Mouse (Mus musculus): ENCODE results near the gene Hist1h4i. TPM values are rescaled to one million over a fixed set of nuclear protein-coding genes. Genes with fewer than 3 reads are reported as not detected.
A peak's percentile ranks its signal among the peaks of the same experiment; 100 is the strongest.
"Not testable (repeated sequence)": the region's sequence is repeated elsewhere in the genome, so short reads cannot be mapped to it uniquely, and the experiment has no call there.

Hist1h4i gene
- polyA plus RNA-seq (2014; fragmentation: Nextera tagmentation; extraction: Ambion mirVana), result 25.5 and 29.2 TPM in 2 replicates

- H3K27ac ChIP-seq (ENCODE audit: low read depth, low read length), result peak within 1 kb of the TSS; percentile 94
- DNase-seq (ENCODE audit: low spot score), result peak; percentile 94
- under 1% methylated on average over 24 of the region's 27 CpGs for WGBS
- not testable (repeated sequence) for H3K36me3 ChIP-seq (ENCODE audit: control insufficient read depth, insufficient read depth, low read length); H3K4me1 ChIP-seq (ENCODE audit: control insufficient read depth, insufficient read depth, low read length); H3K27me3 ChIP-seq (ENCODE audit: control insufficient read depth, insufficient read depth, low read length); H3K9me3 ChIP-seq (ENCODE audit: control insufficient read depth, low read length)
- H3K4me2 ChIP-seq (ENCODE audit: low read depth), result peak within 1 kb of the TSS; percentile 65
- H3K4me3 ChIP-seq (ENCODE audit: low read depth, low read length), result peak within 1 kb of the TSS; percentile 37
- H3K9ac ChIP-seq (ENCODE audit: low read length), result peak within 1 kb of the TSS; percentile 78
- peak; percentile 56 for ATAC-seq (ENCODE audit: insufficient read depth, low FRiP score, low TSS enrichment)
These were observed at the start of gene Hist1h4i for GRCm38 (mm10) chr13:22041142-22041536. Gene Hist1h4i, minus strand, starts transcription at chr13:22041362.

GRCm38 (mm10) chr13:22084140-22084539 lies 43.0 kb upstream of the Hist1h4i start, which contains the start of gene Vmn1r188:
Gene Vmn1r188, plus strand, starts transcription at chr13:22084440.
- not testable (repeated sequence) for DNase-seq (ENCODE audit: low spot score); H3K9ac ChIP-seq (ENCODE audit: low read length); H3K4me1 ChIP-seq (ENCODE audit: control insufficient read depth, insufficient read depth, low read length); H3K27me3 ChIP-seq (ENCODE audit: control insufficient read depth, insufficient read depth, low read length); H3K9me3 ChIP-seq (ENCODE audit: control insufficient read depth, low read length); H3K4me2 ChIP-seq (ENCODE audit: low read depth); H3K36me3 ChIP-seq (ENCODE audit: control insufficient read depth, insufficient read depth, low read length); ATAC-seq (ENCODE audit: insufficient read depth, low FRiP score, low TSS enrichment); H3K27ac ChIP-seq (ENCODE audit: low read depth, low read length); H3K4me3 ChIP-seq (ENCODE audit: low read depth, low read length)
- whole genome bisulfite sequencing, result 81% methylated on average over 1 of the region's 1 CpGs

- ATAC-seq (ENCODE audit: insufficient read depth, low FRiP score, low TSS enrichment) (no peak), DNase-seq (ENCODE audit: low spot score) (no peak)
- no peak overlapping the region for H3K9ac ChIP-seq (ENCODE audit: low read length)
- H3K4me2 ChIP-seq (ENCODE audit: low read depth), result no peak overlapping the region
- 71% methylated on average over 1 of the region's 1 CpGs for WGBS
- H3K27ac ChIP-seq (ENCODE audit: low read depth, low read length), result no peak overlapping the region
- no peaks in the 10 kb centered on the region for H3K4me1 ChIP-seq (ENCODE audit: control insufficient read depth, insufficient read depth, low read length)
- no peaks in the 10 kb centered on the region for H3K36me3 ChIP-seq (ENCODE audit: control insufficient read depth, insufficient read depth, low read length)
- H3K4me3 ChIP-seq (ENCODE audit: low read depth, low read length), result no peak overlapping the region
- H3K9me3 ChIP-seq (ENCODE audit: control insufficient read depth, low read length), result 0 out of 2 replicates have a peak, but pooled peaks cover 3% of the 10 kb centered on the region
- no peaks in the 10 kb centered on the region for H3K27me3 ChIP-seq (ENCODE audit: control insufficient read depth, insufficient read depth, low read length)
These were observed 22.3 kb upstream of the Hist1h4i start for GRCm38 (mm10) chr13:22063468-22063867.

GRCm38 (mm10) chr13:22061422-22061821 lies 20.3 kb upstream of the Hist1h4i start:
- DNase-seq (ENCODE audit: low spot score) (no peak), ATAC-seq (ENCODE audit: insufficient read depth, low FRiP score, low TSS enrichment) (no peak)
- H3K4me3 ChIP-seq (ENCODE audit: low read depth, low read length), result no peak overlapping the region
- no peak overlapping the region for H3K27ac ChIP-seq (ENCODE audit: low read depth, low read length)
- H3K36me3 ChIP-seq (ENCODE audit: control insufficient read depth, insufficient read depth, low read length), result no peaks in the 10 kb centered on the region
- H3K27me3 ChIP-seq (ENCODE audit: control insufficient read depth, insufficient read depth, low read length), result no peaks in the 10 kb centered on the region
- no peak overlapping the region for H3K4me2 ChIP-seq (ENCODE audit: low read depth)
- no peak overlapping the region for H3K9ac ChIP-seq (ENCODE audit: low read length)
- H3K9me3 ChIP-seq (ENCODE audit: control insufficient read depth, low read length), result 0 out of 2 replicates have a peak, but pooled peaks cover 1% of the 10 kb centered on the region
- H3K4me1 ChIP-seq (ENCODE audit: control insufficient read depth, insufficient read depth, low read length), result no peaks in the 10 kb centered on the region
- 78% methylated on average over 1 of the region's 1 CpGs for WGBS

GRCm38 (mm10) chr13:22053754-22054153 lies 12.6 kb upstream of the Hist1h4i start:
- H3K4me3 ChIP-seq (ENCODE audit: low read depth, low read length), result no peak overlapping the region
- H3K4me2 ChIP-seq (ENCODE audit: low read depth), result no peak overlapping the region
- H3K27ac ChIP-seq (ENCODE audit: low read depth, low read length), result no peak overlapping the region
- 98% methylated on average over 1 of the region's 1 CpGs for WGBS
- no peaks in the 10 kb centered on the region for H3K9me3 ChIP-seq (ENCODE audit: control insufficient read depth, low read length)
- ATAC-seq (ENCODE audit: insufficient read depth, low FRiP score, low TSS enrichment) (no peak), DNase-seq (ENCODE audit: low spot score) (no peak)
- H3K4me1 ChIP-seq (ENCODE audit: control insufficient read depth, insufficient read depth, low read length), result no peaks in the 10 kb centered on the region
- no peak overlapping the region for H3K9ac ChIP-seq (ENCODE audit: low read length)
- H3K36me3 ChIP-seq (ENCODE audit: control insufficient read depth, insufficient read depth, low read length), result no peaks in the 10 kb centered on the region
- H3K27me3 ChIP-seq (ENCODE audit: control insufficient read depth, insufficient read depth, low read length), result no peaks in the 10 kb centered on the region

GRCm38 (mm10) chr13:22051523-22051859 lies 10.3 kb upstream of the Hist1h4i start:
- no peaks in the 10 kb centered on the region for H3K36me3 ChIP-seq (ENCODE audit: control insufficient read depth, insufficient read depth, low read length)
- H3K4me3 ChIP-seq (ENCODE audit: low read depth, low read length), result peak overlapping the region; percentile 40
- no peaks in the 10 kb centered on the region for H3K4me1 ChIP-seq (ENCODE audit: control insufficient read depth, insufficient read depth, low read length)
- ATAC-seq (ENCODE audit: insufficient read depth, low FRiP score, low TSS enrichment) (peak; percentile 30; the same call in 1 of the 2 replicates), DNase-seq (ENCODE audit: low spot score) (no peak)
- H3K4me2 ChIP-seq (ENCODE audit: low read depth), result peak overlapping the region; percentile 51
- no peaks in the 10 kb centered on the region for H3K9me3 ChIP-seq (ENCODE audit: control insufficient read depth, low read length)
- H3K27me3 ChIP-seq (ENCODE audit: control insufficient read depth, insufficient read depth, low read length), result no peaks in the 10 kb centered on the region
- H3K9ac ChIP-seq (ENCODE audit: low read length), result peak overlapping the region; percentile 50
- 17% methylated on average over 5 of the region's 5 CpGs for WGBS
- peak overlapping the region; percentile 68 for H3K27ac ChIP-seq (ENCODE audit: low read depth, low read length)

GRCm38 (mm10) chr13:22050591-22051522 lies 9.7 kb upstream of the Hist1h4i start:
- Histone ChIP-seq H3K9ac (ENCODE audit: low read length) (peak overlapping the region; percentile 50), H3K9me3 (ENCODE audit: control insufficient read depth, low read length) (no peaks in the 10 kb centered on the region), H3K4me3 (ENCODE audit: low read depth, low read length) (peak overlapping the region; percentile 40), H3K4me1 (ENCODE audit: control insufficient read depth, insufficient read depth, low read length) (no peaks in the 10 kb centered on the region), H3K27ac (ENCODE audit: low read depth, low read length) (peak overlapping the region; percentile 68), H3K27me3 (ENCODE audit: control insufficient read depth, insufficient read depth, low read length) (no peaks in the 10 kb centered on the region), H3K36me3 (ENCODE audit: control insufficient read depth, insufficient read depth, low read length) (no peaks in the 10 kb centered on the region), H3K4me2 (ENCODE audit: low read depth) (peak overlapping the region; percentile 51)
- peak; percentile 94 for DNase-seq (ENCODE audit: low spot score)
- WGBS, result under 1% methylated on average over 52 of the region's 52 CpGs
- peak; percentile 95 for ATAC-seq (ENCODE audit: insufficient read depth, low FRiP score, low TSS enrichment)

- peak overlapping the region; percentile 39 for H3K27ac ChIP-seq (ENCODE audit: low read depth, low read length)
- H3K4me3 ChIP-seq (ENCODE audit: low read depth, low read length), result peak overlapping the region; percentile 40
- H3K9me3 ChIP-seq (ENCODE audit: control insufficient read depth, low read length), result no peaks in the 10 kb centered on the region
- no peaks in the 10 kb centered on the region for H3K36me3 ChIP-seq (ENCODE audit: control insufficient read depth, insufficient read depth, low read length)
- ATAC-seq (ENCODE audit: insufficient read depth, low FRiP score, low TSS enrichment) (peak; percentile 42; the same call in 1 of the 2 replicates), DNase-seq (ENCODE audit: low spot score) (peak; percentile 85)
- WGBS, result under 1% methylated on average over 14 of the region's 14 CpGs
- H3K4me2 ChIP-seq (ENCODE audit: low read depth), result peak overlapping the region; percentile 31
- no peaks in the 10 kb centered on the region for H3K27me3 ChIP-seq (ENCODE audit: control insufficient read depth, insufficient read depth, low read length)
- no peak overlapping the region for H3K9ac ChIP-seq (ENCODE audit: low read length)
- H3K4me1 ChIP-seq (ENCODE audit: control insufficient read depth, insufficient read depth, low read length), result no peaks in the 10 kb centered on the region
These were observed 8.7 kb upstream of the Hist1h4i start for GRCm38 (mm10) chr13:22049737-22050440.
